Mouse (Mus musculus) intestine, postnatal 0 days (tissue): ENCODE data around the gene Snapc1. TPM values are rescaled to one million over a fixed set of nuclear protein-coding genes. Genes with fewer than 3 reads are reported as not detected.
A peak's percentile ranks its signal among the peaks of the same experiment; 100 is the strongest.

Experiments used
- ATAC-seq: fragments of 200-750 bp; cut with Nextera tagmentation; 2 replicates; pipeline ENCODE4 v1.8.0; 2017; ENCODE audit warnings: mild to moderate bottlenecking, moderate TSS enrichment, moderate library complexity
- H3K27ac ChIP-seq: fragments of 300-500 bp; sonication (generic); 2 replicates; pipeline ENCODE4 v1.5.1; 2014; ENCODE audit warnings: mild to moderate bottlenecking, low read depth, low read length, moderate library complexity
- H3K27me3 ChIP-seq: fragments of 300-500 bp; sonication (generic); replicated peaks from 2 replicates; pipeline ENCODE4 v1.6.1; 2014; ENCODE audit warnings: low read length, mixed read lengths; ENCODE audit not compliant: control insufficient read depth, insufficient read depth
- H3K36me3 ChIP-seq: fragments of 300-500 bp; sonication (generic); 2 replicates; pipeline ENCODE4 v1.6.1; 2014; ENCODE audit warnings: mild to moderate bottlenecking, moderate library complexity; ENCODE audit not compliant: control insufficient read depth, insufficient read depth
- H3K4me1 ChIP-seq: fragments of 300-500 bp; sonication (generic); replicated peaks from 2 replicates; pipeline ENCODE4 v1.6.1; 2014; ENCODE audit warnings: antibody characterized with exemption, low read length, mixed read lengths; ENCODE audit not compliant: control insufficient read depth, insufficient read depth
- H3K4me2 ChIP-seq: fragments of 300-500 bp; sonication (generic); replicated peaks from 2 replicates; pipeline ENCODE4 v1.6.1; 2014; ENCODE audit warnings: low read depth, mild to moderate bottlenecking, moderate library complexity
- H3K4me3 ChIP-seq: fragments of 300-500 bp; sonication (generic); 2 replicates; pipeline ENCODE4 v1.5.1; 2014; ENCODE audit warnings: low read depth, low read length
- H3K9ac ChIP-seq: fragments of 300-500 bp; sonication (generic); 2 replicates; pipeline ENCODE4 v1.6.1; 2014; ENCODE audit warnings: mild to moderate bottlenecking, low read depth, low read length
- H3K9me3 ChIP-seq: fragments of 300-500 bp; sonication (generic); 2 replicates; pipeline ENCODE4 v1.6.1; 2016; ENCODE audit warnings: mixed run types; ENCODE audit not compliant: control insufficient read depth
- CTCF ChIP-seq: sonication (generic); IDR thresholded peaks from 2 replicates; pipeline ENCODE4 v1.5.1; 2016; ENCODE audit warnings: low read depth, mild to moderate bottlenecking, control low read depth, antibody characterized with exemption, moderate library complexity
- WGBS: fragments of 180-500 bp; shearing (Covaris S2); extraction: QIAGEN DNeasy Blood & Tissue Kit; methylation state at CpG from one replicate; pipeline ENCODE4 v1.1.7; 2014; 5-methylcytosine and 5-hydroxymethylcytosine counted together
- polyA plus RNA-seq: library from polyadenylated mRNA; unstranded; fragments of >200 nt; fragmentation: Nextera tagmentation; extraction: Ambion mirVana; gene quantifications from 2 replicates; pipeline ENCODE4 v1.2.1, GENCODE M21; 2015

Gene Snapc1
- polyA plus RNA-seq, 1 experiment from 2014 or later: 6.7 TPM

GRCm38 (mm10) chr12:73939542-73939941, 24.7 kb upstream of the Snapc1 start:
- Histone ChIP-seq H3K27ac (no peak overlapping the region), H3K4me2 (no peak overlapping the region), H3K9me3 (no peaks in the 10 kb centered on the region), H3K9ac (no peak overlapping the region), H3K36me3 (peaks cover 45% of the 10 kb centered on the region), H3K4me3 (no peak overlapping the region), H3K27me3 (no peaks in the 10 kb centered on the region), H3K4me1 (no peaks in the 10 kb centered on the region)
- 89% methylated on average over 6 of the region's 6 CpGs for WGBS
- no peak for TF ChIP-seq CTCF
- ATAC-seq: no peak

GRCm38 (mm10) chr12:73948415-73948814, 15.9 kb upstream of the Snapc1 start:
- no peak overlapping the region for H3K27ac ChIP-seq
- H3K4me1 ChIP-seq: no peaks in the 10 kb centered on the region
- no peaks in the 10 kb centered on the region for H3K27me3 ChIP-seq
- peak overlapping the region; percentile 13; the same call in 1 of the 2 replicates for H3K4me2 ChIP-seq
- H3K9ac ChIP-seq: no peak overlapping the region
- H3K4me3 ChIP-seq: no peak overlapping the region
- no peak for ATAC-seq
- no peaks in the 10 kb centered on the region for H3K9me3 ChIP-seq
- H3K36me3 ChIP-seq: peaks cover 19% of the 10 kb centered on the region
- no peak for TF ChIP-seq CTCF
- WGBS: 86% methylated on average over 4 of the region's 4 CpGs

GRCm38 (mm10) chr12:73949318-73950058, 14.8 kb upstream of the Snapc1 start:
- no peak for TF ChIP-seq CTCF
- H3K4me3 ChIP-seq: peak overlapping the region; percentile 44
- H3K9me3 ChIP-seq: no peaks in the 10 kb centered on the region
- WGBS: 8% methylated on average over 46 of the region's 46 CpGs
- no peaks in the 10 kb centered on the region for H3K27me3 ChIP-seq
- no peaks in the 10 kb centered on the region for H3K4me1 ChIP-seq
- H3K9ac ChIP-seq: peak overlapping the region; percentile 45; the same call in 1 of the 2 replicates
- ATAC-seq: peak; percentile 80
- peaks cover 9% of the 10 kb centered on the region; the same call in 1 of the 2 replicates for H3K36me3 ChIP-seq
- H3K27ac ChIP-seq: no peak overlapping the region
- H3K4me2 ChIP-seq: peak overlapping the region; percentile 89

GRCm38 (mm10) chr12:73952879-73953278, 11.4 kb upstream of the Snapc1 start:
- peak overlapping the region; percentile 36 for H3K4me3 ChIP-seq
- H3K9ac ChIP-seq: peak overlapping the region; percentile 40
- no peaks in the 10 kb centered on the region for H3K4me1 ChIP-seq
- no peak; the same call in 1 of the 2 replicates for TF ChIP-seq CTCF
- peak overlapping the region; percentile 72 for H3K4me2 ChIP-seq
- no peak for ATAC-seq
- 5% methylated on average over 15 of the region's 15 CpGs for WGBS
- no peak overlapping the region for H3K27ac ChIP-seq
- no peaks in the 10 kb centered on the region for H3K9me3 ChIP-seq
- no peaks in the 10 kb centered on the region for H3K36me3 ChIP-seq
- H3K27me3 ChIP-seq: no peaks in the 10 kb centered on the region

- Histone ChIP-seq H3K36me3 (no peaks in the 10 kb centered on the region), H3K27ac (no peak overlapping the region), H3K4me1 (no peaks in the 10 kb centered on the region), H3K9me3 (no peaks in the 10 kb centered on the region), H3K9ac (peak overlapping the region; percentile 40; the same call in 1 of the 2 replicates), H3K4me2 (peak overlapping the region; percentile 72), H3K4me3 (peak overlapping the region; percentile 36), H3K27me3 (no peaks in the 10 kb centered on the region)
- TF ChIP-seq CTCF: no peak
- ATAC-seq: no peak
- WGBS: 44% methylated on average over 14 of the region's 14 CpGs
These were observed 10.7 kb upstream of the Snapc1 start for GRCm38 (mm10) chr12:73953420-73954186.

- no peak for TF ChIP-seq CTCF
- H3K4me2 ChIP-seq: no peak overlapping the region
- no peaks in the 10 kb centered on the region for H3K27me3 ChIP-seq
- H3K9me3 ChIP-seq: no peaks in the 10 kb centered on the region
- no peak overlapping the region for H3K27ac ChIP-seq
- H3K36me3 ChIP-seq: no peaks in the 10 kb centered on the region
- no peak overlapping the region for H3K4me3 ChIP-seq
- H3K4me1 ChIP-seq: no peaks in the 10 kb centered on the region
- no peak for ATAC-seq
- no peak overlapping the region for H3K9ac ChIP-seq
- 63% methylated on average over 5 of the region's 5 CpGs for WGBS
These were observed 9.5 kb upstream of the Snapc1 start for GRCm38 (mm10) chr12:73954785-73955184.
